Mouse (Mus musculus): ENCODE results near the gene Olfr1532-ps1.
"Not testable (repeated sequence)": the region's sequence is repeated elsewhere in the genome, so short reads cannot be mapped to it uniquely, and the experiment has no call there.

Olfr1532-ps1 gene

DNA sequence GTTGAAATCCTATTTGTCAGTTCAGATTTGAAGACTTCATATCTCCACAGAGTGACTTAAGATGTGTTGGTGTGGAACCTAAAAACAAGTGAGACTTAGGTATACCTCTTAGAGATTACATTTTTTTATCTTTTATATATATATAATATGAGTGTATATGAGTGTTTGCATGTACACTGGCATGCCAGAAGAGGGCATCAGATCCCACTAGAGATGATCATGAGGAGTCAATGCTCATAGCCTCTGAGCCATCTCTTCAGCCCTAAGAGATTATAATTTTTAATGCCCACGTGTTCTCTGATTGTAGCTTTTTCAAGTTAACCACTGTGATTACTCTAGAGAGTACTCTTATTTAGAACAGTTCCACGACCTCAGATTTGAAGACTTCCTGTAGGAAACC is at the start of gene Olfr1532-ps1:
Gene Olfr1532-ps1, plus strand, starts transcription at position 326 of the 400 bp plus-strand sequence.
- DNase-seq: no peak

DNA sequence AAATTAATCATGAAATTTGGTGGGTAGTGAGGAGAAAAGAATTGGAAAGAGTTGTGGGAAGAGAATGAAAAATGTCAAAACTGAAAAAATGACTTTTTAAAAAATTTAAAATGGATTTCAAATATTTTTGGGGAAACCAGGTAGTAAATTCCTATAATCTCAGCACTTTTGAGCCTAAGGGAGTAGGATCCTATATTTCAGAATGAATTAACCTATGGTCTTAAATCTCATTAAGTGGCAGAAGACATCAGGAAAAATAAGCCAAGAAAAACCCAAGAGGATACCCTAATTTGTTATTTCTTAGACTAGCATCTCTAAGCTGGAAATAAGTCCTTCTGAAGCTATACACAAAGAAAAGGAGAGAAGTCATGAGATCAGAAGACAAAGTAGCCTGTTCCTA is 44.9 kb upstream of the Olfr1532-ps1 start, which contains the start of gene Olfr704:
Gene Olfr704, plus strand, starts transcription at position 301 of the 400 bp plus-strand sequence.
- DNase-seq: no peak

DNA sequence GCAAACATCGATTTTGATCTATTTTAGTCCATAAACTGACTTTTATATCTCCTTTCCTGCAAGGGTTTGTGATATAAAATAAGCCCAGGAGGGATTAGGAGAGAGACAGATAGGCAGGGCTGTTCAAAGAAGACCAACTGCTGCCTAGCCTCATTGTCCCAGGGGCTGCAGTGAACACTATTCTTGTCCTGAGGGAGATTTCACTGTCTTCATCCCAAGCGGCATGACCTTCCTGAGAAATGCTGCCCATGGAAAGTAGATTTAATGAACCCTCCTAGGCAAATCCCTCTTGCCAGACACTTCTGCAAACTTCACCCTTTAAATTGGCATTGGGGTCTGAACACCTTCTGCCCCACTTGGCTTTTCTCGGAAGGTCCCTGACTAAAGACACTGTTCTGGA is 31.0 kb upstream of the Olfr1532-ps1 start, which contains the start of gene Olfr705:
Gene Olfr705, minus strand, starts transcription at position 101 of the 400 bp plus-strand sequence.
- no peak for DNase-seq

DNA sequence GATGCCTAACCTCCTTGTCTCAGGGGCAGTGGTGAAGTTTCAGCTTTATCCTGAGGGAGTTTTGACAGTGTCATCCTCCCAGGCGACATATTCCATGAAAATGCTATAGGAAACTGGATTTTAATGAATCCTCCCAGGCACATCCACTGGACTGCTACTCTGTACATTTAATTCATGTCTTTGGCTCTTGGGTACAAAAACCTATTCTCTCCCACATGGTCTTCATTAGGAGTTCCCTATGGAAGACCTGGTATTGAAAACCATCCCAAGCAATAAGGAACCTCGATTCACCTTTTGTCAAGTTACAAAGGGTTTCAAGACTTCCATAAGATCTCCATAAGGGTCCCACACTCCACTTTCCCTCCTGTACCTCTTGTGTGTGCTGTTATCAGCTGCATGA is 19.7 kb upstream of the Olfr1532-ps1 start, which contains the start of gene Olfr706:
Gene Olfr706, minus strand, starts transcription at position 101 of the 400 bp plus-strand sequence.
- no peak for DNase-seq

DNA sequence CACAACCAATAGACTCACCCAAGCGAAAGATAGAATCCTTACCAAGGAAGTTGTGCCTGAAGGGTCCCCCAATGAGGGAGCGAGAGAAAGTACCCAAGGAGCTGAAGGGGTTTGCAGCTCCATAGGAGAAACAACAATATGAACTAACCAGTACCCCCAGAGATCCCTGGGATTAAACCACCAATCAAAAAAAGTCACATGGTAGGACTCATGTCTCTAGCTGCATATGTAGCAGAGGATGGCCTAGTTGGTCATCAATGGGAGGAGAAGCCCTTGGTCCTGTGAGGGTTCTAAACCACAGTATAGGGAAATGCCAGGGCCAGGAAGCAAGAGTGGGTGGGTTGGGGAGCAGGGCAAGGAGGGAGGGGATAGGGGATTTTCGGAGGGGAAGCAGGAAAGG is 6.7 kb upstream of the Olfr1532-ps1 start, which contains the start of gene Olfr707:
Gene Olfr707, minus strand, starts transcription at position 101 of the 400 bp plus-strand sequence.
- DNase-seq: not testable (repeated sequence)

DNA sequence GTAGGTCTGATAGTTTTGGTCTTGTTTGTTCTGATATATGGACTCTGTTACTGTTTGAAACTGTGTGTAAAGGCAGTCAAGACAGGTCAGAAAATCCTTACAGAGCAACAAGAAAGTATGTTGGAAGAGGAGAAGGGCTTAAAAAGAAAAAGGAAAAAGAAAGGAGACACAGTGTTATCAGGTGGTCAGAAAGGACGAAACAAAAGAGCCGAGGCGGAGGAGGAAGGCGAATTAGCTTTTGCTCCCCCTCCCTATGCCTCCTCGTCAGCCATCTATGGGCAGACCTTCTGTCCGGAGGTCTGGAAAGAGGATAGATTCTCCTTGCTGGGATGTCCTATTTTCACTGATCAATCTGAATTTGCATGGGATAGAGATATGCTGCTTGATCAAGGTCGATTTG is 13.2 kb downstream of the Olfr1532-ps1 start:
- DNase-seq: not testable (repeated sequence)

DNA sequence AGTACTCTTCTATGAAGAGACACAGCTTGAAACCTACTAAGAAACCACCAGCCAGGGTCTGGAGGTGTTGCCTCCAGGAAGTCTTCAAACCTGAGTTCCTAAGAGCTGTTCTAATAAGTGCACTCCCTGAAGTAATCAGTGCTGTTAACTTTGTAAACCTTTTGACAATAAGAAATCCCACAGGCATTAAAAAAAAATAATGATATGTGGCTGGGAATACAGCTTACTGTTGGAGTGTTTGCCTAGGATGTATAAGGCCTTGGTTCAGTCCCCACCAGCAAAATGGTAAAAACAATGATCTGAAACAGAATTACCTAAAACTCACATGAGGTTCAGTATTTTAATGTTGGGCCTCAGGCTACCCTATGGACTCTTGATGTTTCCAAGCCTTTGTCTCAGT is 24.3 kb downstream of the Olfr1532-ps1 start, which contains the start of gene Olfr709-ps1:
Gene Olfr709-ps1, minus strand, starts transcription at position 101 of the 400 bp plus-strand sequence.
- no peak for DNase-seq

DNA sequence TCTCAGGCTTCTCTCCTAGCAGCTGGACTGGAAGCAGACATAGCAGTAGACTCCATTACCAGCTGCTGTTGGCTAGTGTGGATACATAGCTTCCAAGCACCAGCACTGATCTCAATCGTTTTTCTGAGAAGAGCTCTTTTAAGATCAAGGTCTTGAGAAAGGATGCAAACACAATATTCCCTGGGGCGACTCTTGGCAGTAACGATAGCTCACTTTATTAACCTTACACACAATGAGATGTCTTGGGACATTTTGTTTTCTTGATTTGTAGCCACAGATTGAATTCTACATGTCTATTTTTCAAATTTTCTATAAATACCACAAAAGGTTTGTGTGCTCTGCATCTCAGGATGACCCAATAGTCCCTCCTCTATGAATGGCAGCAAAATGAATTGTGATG is 40.4 kb downstream of the Olfr1532-ps1 start, which contains the start of gene Olfr710:
Gene Olfr710, minus strand, starts transcription at position 101 of the 400 bp plus-strand sequence.
- no peak for DNase-seq

DNA sequence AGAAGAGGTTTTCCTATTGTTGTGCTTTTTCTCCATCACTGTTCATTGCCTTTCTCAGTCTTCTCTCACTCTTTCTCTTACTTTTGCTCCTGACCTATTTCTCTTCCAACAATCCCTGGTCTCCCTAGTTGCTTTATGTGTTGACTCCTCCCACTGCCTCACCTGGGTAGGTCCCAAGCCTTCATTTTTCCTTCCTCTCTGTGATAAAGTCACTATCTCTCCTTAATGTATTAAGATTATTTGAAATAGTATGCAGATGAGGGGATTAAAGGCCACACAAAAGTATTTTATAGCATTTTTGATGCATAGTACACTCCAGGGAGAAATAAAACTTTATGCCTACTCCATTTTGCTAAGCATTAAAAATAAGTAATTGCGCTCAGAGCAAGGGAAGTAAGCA is 56.0 kb downstream of the Olfr1532-ps1 start, which contains the start of gene Olfr6:
Gene Olfr6, minus strand, starts transcription at position 101 of the 400 bp plus-strand sequence.
- DNase-seq: no peak
